In the genomic region with DNA sequence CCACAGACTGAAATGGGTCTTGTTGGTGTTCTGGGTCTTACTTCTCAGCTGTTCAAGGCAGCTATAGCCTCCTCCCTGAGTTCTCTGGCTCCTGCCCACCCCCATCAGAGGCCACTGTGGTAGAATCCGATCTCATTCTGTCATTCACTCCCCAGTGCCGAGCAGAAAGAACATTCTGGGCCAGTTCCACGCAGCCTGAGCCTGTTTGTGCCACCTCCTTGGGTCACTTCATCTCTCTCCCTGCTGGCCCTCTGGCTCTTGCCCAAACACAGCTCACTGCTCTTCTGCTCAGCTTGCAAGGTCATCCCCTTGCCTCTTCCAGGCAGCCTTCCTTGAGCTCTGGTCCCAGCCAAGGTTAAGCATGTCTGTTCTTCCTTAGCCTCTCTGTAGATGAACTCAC, we compare ENCODE assay signal across 22 mouse cellular contexts.
DNase-seq lines count a peak whose midpoint lies in the region; ATAC-seq lines count a peak whose summit lies in the region.
"Had no signal": no experiment of that assay in that cellular context is flagged by ENCODE, and none has a peak within 500 bp of the region (broad histone marks: within the 10 kb centered on the region; RNA-seq: fewer than 3 reads in every experiment).

No protein-coding gene starts in this region.

- H3K4me3 ChIP-seq in hindbrain, embryonic 13.5 days, result no peak overlapping the region
- H3K4me3 ChIP-seq: embryonic facial prominence, embryonic 10.5 days; erythroblast, embryonic 14.5 days; heart, adult 2 months; hindbrain, embryonic 15.5 days; limb, embryonic 15.5 days; lung, embryonic 15.5 days; myocyte had no signal

- no peak overlapping the region for H3K9ac ChIP-seq in hindbrain, embryonic 13.5 days
- H3K9ac ChIP-seq: hindbrain, embryonic 15.5 days; limb, embryonic 15.5 days; lung, embryonic 15.5 days had no signal

- no peaks in the 10 kb centered on the region for H3K9me3 ChIP-seq in hindbrain, embryonic 13.5 days
- H3K9me3 ChIP-seq: embryonic facial prominence, embryonic 10.5 days; hindbrain, embryonic 15.5 days; limb, embryonic 15.5 days; lung, embryonic 15.5 days had no signal

- no peaks in the 10 kb centered on the region for H3K27me3 ChIP-seq in hindbrain, embryonic 13.5 days
- H3K27me3 ChIP-seq: hindbrain, embryonic 15.5 days; limb, embryonic 15.5 days; lung, embryonic 15.5 days had no signal

- no peak overlapping the region for H3K4me2 ChIP-seq in hindbrain, embryonic 13.5 days
- H3K4me2 ChIP-seq: hindbrain, embryonic 15.5 days; limb, embryonic 15.5 days; lung, embryonic 15.5 days; midbrain, embryonic 11.5 days had no signal

- no peak overlapping the region for H3K27ac ChIP-seq in hindbrain, embryonic 13.5 days
- H3K27ac ChIP-seq: embryonic facial prominence, embryonic 10.5 days; heart, adult 2 months; hindbrain, embryonic 15.5 days; limb, embryonic 15.5 days; lung, embryonic 15.5 days; stomach, postnatal 0 days had no signal

- H3K36me3 ChIP-seq in hindbrain, embryonic 13.5 days, result no peaks in the 10 kb centered on the region
- H3K36me3 ChIP-seq: embryonic facial prominence, embryonic 10.5 days; hindbrain, embryonic 15.5 days; limb, embryonic 15.5 days; lung, embryonic 15.5 days had no signal

- WGBS in hindbrain, embryonic 13.5 days, result 92% methylated on average over 3 of the region's 3 CpGs

- peaks cover 35% of the 10 kb centered on the region for H3K4me1 ChIP-seq in hindbrain, embryonic 13.5 days (replicated peaks)
- H3K4me1 ChIP-seq: limb, embryonic 15.5 days had no signal

- intact Hi-C loops in gastrocnemius, postnatal 14 days (cut with DNase I; ENCODE audit: low total_unique reads), result no loop called here

- peak; percentile 66 to 75 for DNase-seq in adrenal gland, adult (ENCODE audit: inconsistent age in 2 of 2, low spot score in 1 of 2)
- no peak for DNase-seq in adrenal gland, adult 18-20 months (ENCODE audit: low spot score in 2 of 2)
- DNase-seq in gastrocnemius, adult 8-10 months (ENCODE audit: low spot score in 2 of 2), result peak; percentile 17 to 20
- no peak for DNase-seq in gastrocnemius, postnatal 14 days
- DNase-seq in brain, adult 2 months (ENCODE audit: low read depth, low spot score), result peak; percentile 80
- DNase-seq in cerebellum, postnatal 14 days, result peak; percentile 59 to 72
- DNase-seq in spleen, adult 18-20 months, result no peak
- DNase-seq: heart, adult 2 months; heart, postnatal 10 days; kidney, adult 11 months; kidney, postnatal 25 days; layer of hippocampus, adult 9-11 months; thymus, postnatal 36 days had no signal

- ATAC-seq in hindbrain, embryonic 13.5 days (ENCODE audit: low FRiP score), result no peak

Comparison
In these comparisons a context has a peak if more than half of its experiments do, and no peak if none do; other contexts are left out.
1. DNase-seq: peak in adrenal gland, adult (2 of 2), gastrocnemius, adult 8-10 months (2 of 2), brain, adult 2 months (single experiment) and cerebellum, postnatal 14 days (2 of 2); none in adrenal gland, adult 18-20 months (0 of 2), gastrocnemius, postnatal 14 days (single experiment) and spleen, adult 18-20 months (0 of 2).